Mouse (Mus musculus) limb, embryonic 15.5 days (tissue): ENCODE data around the gene Fhod1. TPM values are rescaled to one million over a fixed set of nuclear protein-coding genes. Genes with fewer than 3 reads are reported as not detected.

Experiments used
- ATAC-seq: fragments of 200-750 bp; cut with Nextera tagmentation; 2 replicates; pipeline ENCODE4 v1.8.0; 2017; ENCODE audit warnings: low read depth, moderate TSS enrichment; ENCODE audit not compliant: insufficient number of reproducible peaks, low FRiP score, low TSS enrichment
- H3K27ac ChIP-seq: fragments of 300-500 bp; sonication (generic); 2 replicates; pipeline ENCODE4 v1.5.1; 2015; ENCODE audit warnings: moderate library complexity, mild to moderate bottlenecking, inconsistent platforms
- H3K27me3 ChIP-seq: fragments of 300-500 bp; sonication (generic); 2 replicates; pipeline ENCODE4 v1.6.1; 2015; ENCODE audit warnings: inconsistent platforms
- H3K36me3 ChIP-seq: fragments of 300-500 bp; sonication (generic); 2 replicates; pipeline ENCODE4 v1.6.1; 2015; ENCODE audit warnings: inconsistent platforms
- H3K4me1 ChIP-seq: fragments of 300-500 bp; sonication (generic); 2 replicates; pipeline ENCODE4 v1.6.1; 2015; ENCODE audit warnings: inconsistent platforms
- H3K4me2 ChIP-seq: fragments of 300-500 bp; sonication (generic); 2 replicates; pipeline ENCODE4 v1.6.1; 2015; ENCODE audit warnings: mild to moderate bottlenecking, inconsistent platforms
- H3K4me3 ChIP-seq: fragments of 300-500 bp; sonication (generic); 2 replicates; pipeline ENCODE4 v1.5.1; 2015; ENCODE audit warnings: mild to moderate bottlenecking, inconsistent platforms
- H3K9ac ChIP-seq: fragments of 300-500 bp; sonication (generic); 2 replicates; pipeline ENCODE4 v1.6.1; 2015; ENCODE audit warnings: inconsistent platforms
- H3K9me3 ChIP-seq: fragments of 300-500 bp; sonication (generic); 2 replicates; pipeline ENCODE4 v1.6.1; 2016; ENCODE audit warnings: inconsistent platforms
- WGBS: fragments of 180-500 bp; shearing (Covaris S2); methylation state at CpG from one replicate; pipeline ENCODE4 v1.1.7; 2015; 5-methylcytosine and 5-hydroxymethylcytosine counted together
- polyA plus RNA-seq: library from polyadenylated mRNA; unstranded; fragments of >200 nt; fragmentation: Nextera tagmentation; extraction: Ambion mirVana; gene quantifications from 2 replicates; pipeline ENCODE4 v1.2.1, GENCODE M21; 2015

The Fhod1 gene
- polyA plus RNA-seq, 1 experiment from 2014 or later, result 1.8 TPM

DNA sequence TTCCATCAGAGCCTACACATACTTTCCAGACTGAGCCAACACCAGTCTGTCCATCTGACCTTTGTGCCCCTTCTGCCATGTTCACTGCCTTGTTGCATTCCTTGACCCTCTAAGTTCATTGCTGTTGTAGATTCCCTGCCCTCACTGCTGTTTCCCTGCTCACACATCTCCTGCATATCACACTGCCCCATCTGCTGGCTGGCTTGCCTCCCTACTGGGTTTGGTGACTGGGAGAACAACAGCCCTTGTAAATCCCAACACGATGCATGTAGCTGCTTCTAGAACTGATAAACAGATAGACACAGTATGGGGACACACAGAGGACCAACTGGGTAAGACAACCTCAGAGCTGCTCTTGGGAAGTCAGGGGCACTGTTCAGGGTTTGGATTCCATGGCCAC lies 36.0 kb downstream of the Fhod1 start:
- no peak overlapping the region for H3K9ac ChIP-seq
- no peaks in the 10 kb centered on the region for H3K27me3 ChIP-seq
- no peak overlapping the region for H3K4me2 ChIP-seq
- 88% methylated on average over 1 of the region's 1 CpGs for WGBS
- no peak overlapping the region for H3K4me3 ChIP-seq
- H3K9me3 ChIP-seq, result no peaks in the 10 kb centered on the region
- no peaks in the 10 kb centered on the region for H3K4me1 ChIP-seq
- ATAC-seq, result no peak
- H3K36me3 ChIP-seq, result peaks cover 89% of the 10 kb centered on the region
- no peak overlapping the region for H3K27ac ChIP-seq

DNA sequence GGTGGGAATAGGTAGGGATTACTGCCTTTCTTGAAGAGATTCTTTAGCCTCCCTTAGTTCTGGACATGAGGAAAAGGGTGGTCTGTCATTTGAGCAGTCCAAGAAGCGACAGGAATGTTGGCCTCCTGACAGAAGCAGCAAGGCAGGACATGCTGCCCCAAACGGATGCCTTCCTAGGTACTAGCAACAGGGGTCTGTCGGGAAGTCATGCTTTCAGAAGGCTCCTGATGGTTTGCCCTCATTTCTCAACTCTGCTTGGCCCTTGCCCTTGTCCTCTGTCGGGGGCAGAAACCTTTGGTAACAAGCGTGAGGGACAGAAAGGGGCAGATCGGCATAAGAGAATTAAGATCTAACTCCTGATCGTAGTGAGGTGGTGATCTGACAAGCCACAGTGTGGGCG lies 37.6 kb downstream of the Fhod1 start:
- H3K9ac ChIP-seq, result no peak overlapping the region
- no peak for ATAC-seq
- peaks cover 14% of the 10 kb centered on the region for H3K4me1 ChIP-seq
- no peaks in the 10 kb centered on the region for H3K27me3 ChIP-seq
- H3K9me3 ChIP-seq, result no peaks in the 10 kb centered on the region
- H3K27ac ChIP-seq, result no peak overlapping the region
- no peak overlapping the region for H3K4me3 ChIP-seq
- peaks cover 76% of the 10 kb centered on the region for H3K36me3 ChIP-seq
- no peak overlapping the region for H3K4me2 ChIP-seq
- 84% methylated on average over 8 of the region's 8 CpGs for WGBS

- Histone ChIP-seq H3K27ac (no peak overlapping the region), H3K36me3 (peaks cover 73% of the 10 kb centered on the region), H3K9me3 (no peaks in the 10 kb centered on the region), H3K4me3 (no peak overlapping the region), H3K4me2 (no peak overlapping the region), H3K4me1 (peaks cover 22% of the 10 kb centered on the region), H3K27me3 (no peaks in the 10 kb centered on the region), H3K9ac (no peak overlapping the region)
- ATAC-seq, result no peak
- 76% methylated on average over 15 of the region's 15 CpGs for WGBS
Observed at GRCm38 (mm10) chr8:105309142-105309847, 38.5 kb downstream of the Fhod1 start.

GRCm38 (mm10) chr8:105308428-105308827 lies 39.3 kb downstream of the Fhod1 start:
- peaks cover 28% of the 10 kb centered on the region for H3K4me1 ChIP-seq
- H3K4me2 ChIP-seq, result no peak overlapping the region
- H3K9me3 ChIP-seq, result no peaks in the 10 kb centered on the region
- no peak overlapping the region for H3K4me3 ChIP-seq
- no peak overlapping the region for H3K27ac ChIP-seq
- WGBS, result 92% methylated on average over 10 of the region's 10 CpGs
- H3K9ac ChIP-seq, result no peak overlapping the region
- no peaks in the 10 kb centered on the region for H3K27me3 ChIP-seq
- no peak for ATAC-seq
- H3K36me3 ChIP-seq, result peaks cover 68% of the 10 kb centered on the region

DNA sequence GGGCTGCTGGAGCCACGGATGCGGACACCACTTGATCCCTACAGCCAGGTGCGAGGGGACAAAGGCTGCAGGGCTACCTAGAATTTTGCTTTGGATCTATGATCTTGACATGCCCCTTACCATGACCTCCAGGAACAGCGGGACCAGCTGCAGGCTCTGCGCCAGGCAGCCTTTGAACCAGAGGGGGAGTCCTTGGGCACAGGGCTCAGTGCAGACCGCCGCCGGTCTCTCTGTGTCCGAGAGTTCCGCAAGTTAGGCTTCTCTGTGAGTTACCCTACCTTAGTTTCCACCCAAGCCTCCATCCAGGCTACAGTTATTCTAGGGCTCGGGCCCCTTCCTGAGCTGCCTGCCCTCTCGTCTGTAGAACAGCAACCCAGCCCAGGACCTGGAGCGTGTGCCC lies 40.1 kb downstream of the Fhod1 start:
- H3K4me3 ChIP-seq, result no peak overlapping the region
- ATAC-seq, result no peak
- peaks cover 66% of the 10 kb centered on the region for H3K36me3 ChIP-seq
- no peak overlapping the region for H3K4me2 ChIP-seq
- H3K27me3 ChIP-seq, result no peaks in the 10 kb centered on the region
- no peak overlapping the region for H3K27ac ChIP-seq
- H3K9me3 ChIP-seq, result no peaks in the 10 kb centered on the region
- 94% methylated on average over 13 of the region's 13 CpGs for WGBS
- H3K9ac ChIP-seq, result no peak overlapping the region
- peaks cover 28% of the 10 kb centered on the region for H3K4me1 ChIP-seq

DNA sequence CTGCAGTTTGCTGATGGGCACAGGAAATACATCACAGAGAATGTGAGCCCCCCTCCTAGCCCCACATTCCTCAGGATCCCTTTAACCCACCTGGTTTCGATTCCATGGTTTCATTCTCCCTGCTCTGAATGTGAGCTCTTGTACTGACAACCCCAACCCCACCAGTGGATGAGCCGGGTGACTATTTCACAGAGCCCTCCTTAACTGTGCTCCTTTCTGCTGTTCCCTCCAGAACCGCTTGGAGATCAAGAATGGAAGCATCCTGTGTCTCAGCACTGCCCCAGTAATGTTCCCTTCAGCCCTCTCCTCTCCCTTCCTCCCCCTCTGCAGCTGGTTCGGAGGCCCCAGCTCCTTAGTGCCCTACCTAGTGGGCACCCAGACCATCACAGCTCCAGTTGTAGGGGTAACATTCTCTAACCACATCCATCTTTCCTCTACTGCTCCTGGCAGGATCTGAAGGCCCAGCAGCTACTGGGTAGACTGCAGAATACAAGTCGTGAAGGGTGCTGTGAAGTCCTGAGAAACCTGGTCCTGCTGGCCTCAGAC lies 41.5 kb downstream of the Fhod1 start:
- Histone ChIP-seq H3K27ac (peak overlapping the region; percentile 83), H3K9ac (peak overlapping the region; percentile 42; the same call in 1 of the 2 replicates), H3K4me1 (peaks cover 28% of the 10 kb centered on the region), H3K27me3 (no peaks in the 10 kb centered on the region), H3K4me3 (peak overlapping the region; percentile 38), H3K4me2 (peak overlapping the region; percentile 75), H3K9me3 (no peaks in the 10 kb centered on the region), H3K36me3 (peaks cover 64% of the 10 kb centered on the region)
- WGBS, result 34% methylated on average over 5 of the region's 5 CpGs
- no peak; the same call in 1 of the 2 replicates for ATAC-seq

DNA sequence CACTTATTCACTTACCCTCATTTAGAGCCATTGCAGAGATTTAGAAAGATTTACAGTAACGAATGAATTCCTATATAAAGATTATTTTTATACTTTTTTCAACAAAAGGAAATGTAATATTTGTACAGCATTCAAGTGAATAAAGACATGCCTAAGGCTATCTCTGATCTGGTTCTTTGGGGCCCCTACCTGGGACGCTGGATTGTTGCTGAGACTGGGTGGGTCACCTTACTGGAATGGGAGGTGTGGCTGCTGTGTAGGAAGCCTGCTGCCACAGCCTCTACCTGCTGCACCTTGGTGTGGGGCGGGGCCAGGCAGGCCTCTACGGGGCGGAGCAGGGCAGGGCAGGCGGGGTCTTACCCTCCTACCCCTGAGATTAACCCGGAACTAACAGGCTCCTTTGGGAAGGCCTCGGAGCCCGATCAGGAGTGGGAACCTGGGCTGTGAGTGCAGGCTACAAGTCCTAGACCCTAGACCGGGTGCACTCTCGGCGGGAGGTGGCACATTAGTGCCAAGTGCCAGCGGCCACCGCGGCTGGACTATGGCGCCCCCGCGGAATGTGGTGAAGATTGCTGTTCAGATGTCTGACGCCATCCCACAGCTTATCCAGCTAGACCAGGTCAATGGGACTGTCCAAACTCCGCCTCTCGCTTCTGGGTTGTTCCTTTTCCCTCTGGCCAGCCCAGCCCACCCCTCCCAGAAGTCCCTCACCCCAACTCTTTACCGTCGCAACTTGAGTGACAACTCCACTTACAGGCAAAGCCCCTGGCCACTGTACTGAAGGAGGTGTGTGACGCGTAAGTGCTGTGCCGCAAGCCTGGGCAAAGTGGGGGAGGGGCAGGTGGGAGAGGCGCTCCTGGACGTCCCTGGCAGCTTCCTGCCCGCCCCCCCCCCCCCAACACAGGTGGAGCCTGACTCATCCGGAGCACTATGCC lies 42.3 kb downstream of the Fhod1 start, which contains the start of gene Elmo3:
TSS of gene Elmo3 (plus strand) at position 391 of the 935 bp plus-strand sequence.
- Histone ChIP-seq H3K4me2 (peak within 1 kb of the TSS; percentile 75), H3K9me3 (no peaks in the 10 kb centered on the region), H3K27me3 (no peaks in the 10 kb centered on the region), H3K27ac (peak within 1 kb of the TSS; percentile 83), H3K9ac (peak within 1 kb of the TSS; percentile 42), H3K4me1 (peaks cover 28% of the 10 kb centered on the region), H3K4me3 (peak within 1 kb of the TSS; percentile 38), H3K36me3 (peaks cover 66% of the 10 kb centered on the region)
- 6% methylated on average over 27 of the region's 30 CpGs for WGBS
- ATAC-seq, result peak; percentile 64

GRCm38 (mm10) chr8:105304325-105305210 lies 43.2 kb downstream of the Fhod1 start:
- WGBS, result 48% methylated on average over 9 of the region's 9 CpGs
- Histone ChIP-seq H3K4me3 (no peak overlapping the region), H3K4me2 (no peak overlapping the region), H3K9me3 (no peaks in the 10 kb centered on the region), H3K36me3 (peaks cover 68% of the 10 kb centered on the region), H3K27ac (peak overlapping the region; percentile 66), H3K27me3 (no peaks in the 10 kb centered on the region), H3K4me1 (peaks cover 33% of the 10 kb centered on the region), H3K9ac (no peak overlapping the region)
- ATAC-seq, result no peak

DNA sequence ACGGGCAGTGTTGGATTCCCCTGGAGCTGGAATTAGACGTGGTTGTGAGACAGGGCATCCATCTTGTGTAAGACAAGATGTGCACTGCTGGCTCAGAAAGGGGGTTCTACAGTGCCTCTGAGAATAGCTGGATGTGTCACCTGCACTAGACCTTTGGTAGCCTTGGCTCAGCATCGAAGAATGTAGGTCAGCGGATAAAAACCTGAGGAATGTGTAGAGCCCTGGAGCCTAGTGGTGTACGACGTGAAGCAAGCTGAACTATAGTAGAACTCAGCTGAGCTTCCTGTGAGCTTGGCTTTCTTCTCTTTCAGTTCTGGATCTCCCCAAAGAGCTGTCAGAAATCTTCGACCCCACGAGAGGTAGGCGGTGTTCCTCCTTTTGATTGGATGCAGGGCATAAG lies 43.9 kb downstream of the Fhod1 start:
- Histone ChIP-seq H3K4me1 (peaks cover 35% of the 10 kb centered on the region), H3K4me3 (no peak overlapping the region), H3K4me2 (no peak overlapping the region), H3K9me3 (no peaks in the 10 kb centered on the region), H3K27ac (peak overlapping the region; percentile 66), H3K9ac (no peak overlapping the region), H3K27me3 (no peaks in the 10 kb centered on the region), H3K36me3 (peaks cover 62% of the 10 kb centered on the region)
- 74% methylated on average over 9 of the region's 9 CpGs for WGBS
- no peak for ATAC-seq

GRCm38 (mm10) chr8:105303396-105303795 lies 44.4 kb downstream of the Fhod1 start:
- Histone ChIP-seq H3K36me3 (peaks cover 57% of the 10 kb centered on the region), H3K9me3 (no peaks in the 10 kb centered on the region), H3K4me1 (peaks cover 40% of the 10 kb centered on the region), H3K4me2 (no peak overlapping the region), H3K27ac (no peak overlapping the region), H3K4me3 (no peak overlapping the region), H3K27me3 (no peaks in the 10 kb centered on the region), H3K9ac (no peak overlapping the region)
- WGBS, result 83% methylated on average over 8 of the region's 8 CpGs
- no peak for ATAC-seq

GRCm38 (mm10) chr8:105299962-105300361 lies 47.8 kb downstream of the Fhod1 start:
- Histone ChIP-seq H3K4me1 (peaks cover 35% of the 10 kb centered on the region), H3K27ac (no peak overlapping the region), H3K4me3 (no peak overlapping the region), H3K9ac (no peak overlapping the region), H3K4me2 (no peak overlapping the region), H3K9me3 (no peaks in the 10 kb centered on the region), H3K27me3 (no peaks in the 10 kb centered on the region), H3K36me3 (peaks cover 44% of the 10 kb centered on the region)
- no peak for ATAC-seq
- 94% methylated on average over 8 of the region's 8 CpGs for WGBS
